Mouse (Mus musculus): ENCODE measurements around the gene Rln1.

Rln1 gene

GRCm38 (mm10) chr19:29334068-29334745 is at the start of gene Rln1:
Rln1 (minus strand) TSS chr19:29334670.
- no peak for DNase-seq (ENCODE audit: low spot score)

GRCm38 (mm10) chr19:29383368-29383767 is 48.9 kb upstream of the Rln1 start:
- no peak for DNase-seq (ENCODE audit: low spot score)

- no peak for DNase-seq (ENCODE audit: low spot score)
Measured at GRCm38 (mm10) chr19:29379839-29380603, 45.6 kb upstream of the Rln1 start.

GRCm38 (mm10) chr19:29376382-29376781 is 41.9 kb upstream of the Rln1 start:
- no peak for DNase-seq (ENCODE audit: low spot score)

- DNase-seq (ENCODE audit: low spot score): no peak
Measured at GRCm38 (mm10) chr19:29374947-29375346, 40.5 kb upstream of the Rln1 start.

- no peak for DNase-seq (ENCODE audit: low spot score)
Measured at GRCm38 (mm10) chr19:29373438-29373837, 39.0 kb upstream of the Rln1 start.

GRCm38 (mm10) chr19:29372621-29373020 is 38.2 kb upstream of the Rln1 start:
- no peak for DNase-seq (ENCODE audit: low spot score)

- no peak for DNase-seq (ENCODE audit: low spot score)
Measured at GRCm38 (mm10) chr19:29372138-29372537, 37.7 kb upstream of the Rln1 start.

GRCm38 (mm10) chr19:29371284-29372081 is 37.0 kb upstream of the Rln1 start:
- no peak for DNase-seq (ENCODE audit: low spot score)

- DNase-seq (ENCODE audit: low spot score): no peak
Measured at GRCm38 (mm10) chr19:29370545-29371283, 36.2 kb upstream of the Rln1 start.

- DNase-seq (ENCODE audit: low spot score): no peak
Measured at GRCm38 (mm10) chr19:29370112-29370511, 35.6 kb upstream of the Rln1 start.

- no peak for DNase-seq (ENCODE audit: low spot score)
Measured at GRCm38 (mm10) chr19:29368671-29369309, 34.3 kb upstream of the Rln1 start.

GRCm38 (mm10) chr19:29368041-29368440 is 33.6 kb upstream of the Rln1 start:
- DNase-seq (ENCODE audit: low spot score): no peak

- peak; percentile 82 for DNase-seq (ENCODE audit: low spot score)
Measured at GRCm38 (mm10) chr19:29366969-29367622, 32.6 kb upstream of the Rln1 start, which contains the start of the genes Plgrkt and Cd274. Plgrkt (minus strand) TSS chr19:29367390. Cd274 (plus strand) TSS chr19:29367455.

GRCm38 (mm10) chr19:29366226-29366968 is 31.9 kb upstream of the Rln1 start:
- no peak for DNase-seq (ENCODE audit: low spot score)

GRCm38 (mm10) chr19:29365105-29365504 is 30.6 kb upstream of the Rln1 start:
- DNase-seq (ENCODE audit: low spot score): no peak

GRCm38 (mm10) chr19:29364076-29364475 is 29.6 kb upstream of the Rln1 start:
- peak; percentile 31 for DNase-seq (ENCODE audit: low spot score)

- DNase-seq (ENCODE audit: low spot score): no peak
Measured at GRCm38 (mm10) chr19:29363557-29363956, 29.1 kb upstream of the Rln1 start.

GRCm38 (mm10) chr19:29362173-29362930 is 27.9 kb upstream of the Rln1 start:
- no peak for DNase-seq (ENCODE audit: low spot score)
